Mouse (Mus musculus): ENCODE measurements around the gene Snx29.

GRCm38 (mm10) chr16:11644399-11644798, 321.7 kb downstream of the Snx29 start:
- no peak for TF ChIP-seq CTCF (IDR thresholded peaks at IDR 0.05; ENCODE audit: insufficient read depth, low read depth, low read length)
- no peak for TF ChIP-seq POLR2A (IDR thresholded peaks at IDR 0.05; ENCODE audit: insufficient read depth, low read depth, low read length)
